Mouse (Mus musculus): Measurements from ENCODE around the gene Olfr557. TPM values are rescaled to one million over a fixed set of nuclear protein-coding genes. Genes with fewer than 3 reads are reported as not detected.

Gene Olfr557
- polyA plus RNA-seq, 1 experiment from 2014 or later, result not detected

GRCm38 (mm10) chr7:102701915-102702314 lies 6.2 kb downstream of the Olfr557 start, which contains the start of gene Olfr558:
Gene Olfr558 (plus strand): TSS chr7:102702215.
- no peak within 1 kb of the TSS for H3K4me2 ChIP-seq (replicated peaks; ENCODE audit: low read depth, low read length)
- no peaks in the 10 kb centered on the region for H3K36me3 ChIP-seq (ENCODE audit: control insufficient read depth, insufficient read depth, low read length)
- H3K9me3 ChIP-seq (ENCODE audit: control insufficient read depth, low read depth, low read length), result no peaks in the 10 kb centered on the region
- H3K4me1 ChIP-seq (ENCODE audit: control insufficient read depth, insufficient read depth, low read length), result no peaks in the 10 kb centered on the region
- H3K9ac ChIP-seq (replicated peaks; ENCODE audit: low read depth, low read length), result no peak within 1 kb of the TSS
- H3K27me3 ChIP-seq (ENCODE audit: control insufficient read depth, insufficient read depth, low read length), result no peaks in the 10 kb centered on the region
- no peak within 1 kb of the TSS for H3K4me3 ChIP-seq (ENCODE audit: low read depth, low read length)
- ATAC-seq (ENCODE audit: insufficient number of reproducible peaks, insufficient read depth, low FRiP score, low read depth), result no peak
- H3K27ac ChIP-seq (ENCODE audit: low read length), result no peak within 1 kb of the TSS

GRCm38 (mm10) chr7:102718970-102719369 lies 23.3 kb downstream of the Olfr557 start, which contains the start of gene Olfr33:
Gene Olfr33 (minus strand): TSS chr7:102719070.
- no peaks in the 10 kb centered on the region for H3K27me3 ChIP-seq (ENCODE audit: control insufficient read depth, insufficient read depth, low read length)
- no peak within 1 kb of the TSS for H3K27ac ChIP-seq (ENCODE audit: low read length)
- 33% methylated on average over 1 of the region's 1 CpGs for WGBS
- no peak for ATAC-seq (ENCODE audit: insufficient number of reproducible peaks, insufficient read depth, low FRiP score, low read depth)
- H3K9me3 ChIP-seq (ENCODE audit: control insufficient read depth, low read depth, low read length), result no peaks in the 10 kb centered on the region
- no peaks in the 10 kb centered on the region for H3K4me1 ChIP-seq (ENCODE audit: control insufficient read depth, insufficient read depth, low read length)
- no peak within 1 kb of the TSS for H3K9ac ChIP-seq (replicated peaks; ENCODE audit: low read depth, low read length)
- no peaks in the 10 kb centered on the region for H3K36me3 ChIP-seq (ENCODE audit: control insufficient read depth, insufficient read depth, low read length)
- H3K4me2 ChIP-seq (replicated peaks; ENCODE audit: low read depth, low read length), result no peak within 1 kb of the TSS
- no peak within 1 kb of the TSS for H3K4me3 ChIP-seq (ENCODE audit: low read depth, low read length)

GRCm38 (mm10) chr7:102727391-102727790 lies 31.7 kb downstream of the Olfr557 start, which contains the start of gene Olfr559:
Gene Olfr559 (minus strand): TSS chr7:102727491.
- no peaks in the 10 kb centered on the region for H3K9me3 ChIP-seq (ENCODE audit: control insufficient read depth, low read depth, low read length)
- no peaks in the 10 kb centered on the region for H3K27me3 ChIP-seq (ENCODE audit: control insufficient read depth, insufficient read depth, low read length)
- no peaks in the 10 kb centered on the region for H3K4me1 ChIP-seq (ENCODE audit: control insufficient read depth, insufficient read depth, low read length)
- ATAC-seq (ENCODE audit: insufficient number of reproducible peaks, insufficient read depth, low FRiP score, low read depth), result no peak
- no peak within 1 kb of the TSS for H3K4me3 ChIP-seq (ENCODE audit: low read depth, low read length)
- no peak within 1 kb of the TSS for H3K4me2 ChIP-seq (replicated peaks; ENCODE audit: low read depth, low read length)
- H3K9ac ChIP-seq (replicated peaks; ENCODE audit: low read depth, low read length), result no peak within 1 kb of the TSS
- H3K36me3 ChIP-seq (ENCODE audit: control insufficient read depth, insufficient read depth, low read length), result no peaks in the 10 kb centered on the region
- no peak within 1 kb of the TSS for H3K27ac ChIP-seq (ENCODE audit: low read length)

- no peak overlapping the region for H3K4me2 ChIP-seq (replicated peaks; ENCODE audit: low read depth, low read length)
- no peaks in the 10 kb centered on the region for H3K4me1 ChIP-seq (ENCODE audit: control insufficient read depth, insufficient read depth, low read length)
- 22% methylated on average over 1 of the region's 1 CpGs for WGBS
- no peak overlapping the region for H3K9ac ChIP-seq (replicated peaks; ENCODE audit: low read depth, low read length)
- no peaks in the 10 kb centered on the region for H3K27me3 ChIP-seq (ENCODE audit: control insufficient read depth, insufficient read depth, low read length)
- no peaks in the 10 kb centered on the region for H3K9me3 ChIP-seq (ENCODE audit: control insufficient read depth, low read depth, low read length)
- H3K27ac ChIP-seq (ENCODE audit: low read length), result no peak overlapping the region
- H3K36me3 ChIP-seq (ENCODE audit: control insufficient read depth, insufficient read depth, low read length), result no peaks in the 10 kb centered on the region
- peak; percentile 46; the same call in 1 of the 2 replicates for ATAC-seq (ENCODE audit: insufficient number of reproducible peaks, insufficient read depth, low FRiP score, low read depth)
- no peak overlapping the region for H3K4me3 ChIP-seq (ENCODE audit: low read depth, low read length)
These were observed 38.1 kb downstream of the Olfr557 start for GRCm38 (mm10) chr7:102733793-102734192.

- Histone ChIP-seq H3K27ac (ENCODE audit: low read length) (no peak overlapping the region), H3K4me2 (replicated peaks; ENCODE audit: low read depth, low read length) (no peak overlapping the region), H3K27me3 (ENCODE audit: control insufficient read depth, insufficient read depth, low read length) (no peaks in the 10 kb centered on the region), H3K9me3 (ENCODE audit: control insufficient read depth, low read depth, low read length) (no peaks in the 10 kb centered on the region), H3K36me3 (ENCODE audit: control insufficient read depth, insufficient read depth, low read length) (no peaks in the 10 kb centered on the region), H3K4me3 (ENCODE audit: low read depth, low read length) (no peak overlapping the region), H3K9ac (replicated peaks; ENCODE audit: low read depth, low read length) (no peak overlapping the region), H3K4me1 (ENCODE audit: control insufficient read depth, insufficient read depth, low read length) (no peaks in the 10 kb centered on the region)
- WGBS, result 48% methylated on average over 2 of the region's 2 CpGs
- no peak for ATAC-seq (ENCODE audit: insufficient number of reproducible peaks, insufficient read depth, low FRiP score, low read depth)
These were observed 42.0 kb downstream of the Olfr557 start for GRCm38 (mm10) chr7:102737705-102738104.

Other genes starting within 250 kb of the Olfr557 start
- gene Olfr543, start 214.2 kb upstream of the Olfr557 start, polyA plus RNA-seq (2014; fragmentation: Nextera tagmentation; extraction: Ambion mirVana), result 0.22 and 0.60 TPM in 2 replicates
- gene Olfr544, start 207.6 kb upstream of the Olfr557 start, polyA plus RNA-seq (2014; fragmentation: Nextera tagmentation; extraction: Ambion mirVana), result 0.10 TPM in 1 of 2 replicates, not detected in the other
- 0.09 TPM in 1 of 2 replicates, not detected in the other for gene Olfr545, start 196.3 kb upstream of the Olfr557 start, polyA plus RNA-seq (2014; fragmentation: Nextera tagmentation; extraction: Ambion mirVana)
- gene Olfr547, start 161.2 kb upstream of the Olfr557 start, polyA plus RNA-seq (2014; fragmentation: Nextera tagmentation; extraction: Ambion mirVana), result not detected in 2 replicates
- not detected in 2 replicates for gene Olfr548-ps1, start 155.0 kb upstream of the Olfr557 start, polyA plus RNA-seq (2014; fragmentation: Nextera tagmentation; extraction: Ambion mirVana)
- not detected in 2 replicates for gene Olfr549, start 146.0 kb upstream of the Olfr557 start, polyA plus RNA-seq (2014; fragmentation: Nextera tagmentation; extraction: Ambion mirVana)
- 0.97 and 2.1 TPM in 2 replicates for gene Trim21, start 130.4 kb upstream of the Olfr557 start, polyA plus RNA-seq (2014; fragmentation: Nextera tagmentation; extraction: Ambion mirVana)
- not detected in 2 replicates for gene Olfr550, start 124.5 kb upstream of the Olfr557 start, polyA plus RNA-seq (2014; fragmentation: Nextera tagmentation; extraction: Ambion mirVana)
- gene Olfr551, start 104.0 kb upstream of the Olfr557 start, polyA plus RNA-seq (2014; fragmentation: Nextera tagmentation; extraction: Ambion mirVana), result not detected in 2 replicates
- not detected in 2 replicates for gene Olfr552, start 98.1 kb upstream of the Olfr557 start, polyA plus RNA-seq (2014; fragmentation: Nextera tagmentation; extraction: Ambion mirVana)
- not detected in 2 replicates for gene Olfr553, start 77.7 kb upstream of the Olfr557 start, polyA plus RNA-seq (2014; fragmentation: Nextera tagmentation; extraction: Ambion mirVana)
- not detected in 2 replicates for gene Olfr554, start 57.5 kb upstream of the Olfr557 start, polyA plus RNA-seq (2014; fragmentation: Nextera tagmentation; extraction: Ambion mirVana)
- gene Olfr555, start 37.1 kb upstream of the Olfr557 start, polyA plus RNA-seq (2014; fragmentation: Nextera tagmentation; extraction: Ambion mirVana), result not detected in 2 replicates
- gene Olfr556, start 31.0 kb upstream of the Olfr557 start, polyA plus RNA-seq (2014; fragmentation: Nextera tagmentation; extraction: Ambion mirVana), result not detected in 2 replicates
- 17.0 and 22.1 TPM in 2 replicates for gene Trim68, start 8.6 kb upstream of the Olfr557 start, polyA plus RNA-seq (2014; fragmentation: Nextera tagmentation; extraction: Ambion mirVana)
- gene Olfr558, start 6.3 kb downstream of the Olfr557 start, polyA plus RNA-seq (2014; fragmentation: Nextera tagmentation; extraction: Ambion mirVana), result 0.13 and 0.17 TPM in 2 replicates
- not detected in 2 replicates for gene Olfr33, start 23.2 kb downstream of the Olfr557 start, polyA plus RNA-seq (2014; fragmentation: Nextera tagmentation; extraction: Ambion mirVana)
- gene Olfr559, start 31.6 kb downstream of the Olfr557 start, polyA plus RNA-seq (2014; fragmentation: Nextera tagmentation; extraction: Ambion mirVana), result not detected in 2 replicates
- gene Olfr560, start 63.5 kb downstream of the Olfr557 start, polyA plus RNA-seq (2014; fragmentation: Nextera tagmentation; extraction: Ambion mirVana), result not detected in 2 replicates
- 0.18 and 0.49 TPM in 2 replicates for gene Olfr78, start 63.6 kb downstream of the Olfr557 start, polyA plus RNA-seq (2014; fragmentation: Nextera tagmentation; extraction: Ambion mirVana)
- not detected in 2 replicates for gene Olfr561, start 75.3 kb downstream of the Olfr557 start, polyA plus RNA-seq (2014; fragmentation: Nextera tagmentation; extraction: Ambion mirVana)
- gene Olfr564, start 107.6 kb downstream of the Olfr557 start, polyA plus RNA-seq (2014; fragmentation: Nextera tagmentation; extraction: Ambion mirVana), result not detected in 2 replicates
- gene Olfr566, start 162.9 kb downstream of the Olfr557 start, polyA plus RNA-seq (2014; fragmentation: Nextera tagmentation; extraction: Ambion mirVana), result not detected in 2 replicates
- gene Olfr568, start 181.2 kb downstream of the Olfr557 start, polyA plus RNA-seq (2014; fragmentation: Nextera tagmentation; extraction: Ambion mirVana), result not detected in 2 replicates
- gene Olfr569, start 195.0 kb downstream of the Olfr557 start, polyA plus RNA-seq (2014; fragmentation: Nextera tagmentation; extraction: Ambion mirVana), result not detected in 2 replicates
- gene Olfr570, start 198.7 kb downstream of the Olfr557 start, polyA plus RNA-seq (2014; fragmentation: Nextera tagmentation; extraction: Ambion mirVana), result not detected in 2 replicates
- not detected in 2 replicates for gene Olfr571, start 221.6 kb downstream of the Olfr557 start, polyA plus RNA-seq (2014; fragmentation: Nextera tagmentation; extraction: Ambion mirVana)
- gene Olfr572, start 228.5 kb downstream of the Olfr557 start, polyA plus RNA-seq (2014; fragmentation: Nextera tagmentation; extraction: Ambion mirVana), result not detected in 2 replicates
- gene Olfr573-ps1, start 246.7 kb downstream of the Olfr557 start, polyA plus RNA-seq (2014; fragmentation: Nextera tagmentation; extraction: Ambion mirVana), result not detected in 2 replicates

Measured in stomach, embryonic 14.5 days (tissue).